Mouse (Mus musculus) lung, postnatal 0 days (tissue): ENCODE results near the gene Pdcd10. TPM values are rescaled to one million over a fixed set of nuclear protein-coding genes. Genes with fewer than 3 reads are reported as not detected.

Experiments
- ATAC-seq: fragments of 200-750 bp; cut with Nextera tagmentation; 2 replicates; pipeline ENCODE4 v1.8.0; 2017; ENCODE audit warnings: moderate library complexity
- DNase-seq: peaks from one replicate; pipeline ENCODE4 v3.0.0-alpha.2; 2016; ENCODE audit warnings: low spot score
- H3K27ac ChIP-seq: fragments of 300-500 bp; sonication (generic); 2 replicates; pipeline ENCODE4 v1.5.1; 2014; ENCODE audit warnings: antibody characterized with exemption, mild to moderate bottlenecking, low read length, mixed read lengths
- H3K27me3 ChIP-seq: fragments of 300-500 bp; sonication (generic); replicated peaks from 2 replicates; pipeline ENCODE4 v1.6.1; 2014; ENCODE audit warnings: low read length, mixed read lengths; ENCODE audit not compliant: insufficient read depth
- H3K36me3 ChIP-seq: fragments of 300-500 bp; sonication (generic); 2 replicates; pipeline ENCODE4 v1.6.1; 2014; ENCODE audit warnings: low read length, mixed read lengths; ENCODE audit not compliant: insufficient read depth
- H3K4me1 ChIP-seq: fragments of 300-500 bp; sonication (generic); 2 replicates; pipeline ENCODE4 v1.6.1; 2014; ENCODE audit warnings: antibody characterized with exemption, low read depth, low read length, mixed read lengths; ENCODE audit not compliant: insufficient read depth
- H3K4me2 ChIP-seq: fragments of 300-500 bp; sonication (generic); replicated peaks from 2 replicates; pipeline ENCODE4 v1.6.1; 2014; ENCODE audit warnings: low read depth, mild to moderate bottlenecking, low read length, moderate library complexity, mixed read lengths
- H3K4me3 ChIP-seq: fragments of 300-500 bp; sonication (generic); 2 replicates; pipeline ENCODE4 v1.5.1; 2014; ENCODE audit warnings: low read depth, low read length
- H3K9ac ChIP-seq: fragments of 300-500 bp; sonication (generic); replicated peaks from 2 replicates; pipeline ENCODE4 v1.6.1; 2014; ENCODE audit warnings: low read depth, mild to moderate bottlenecking
- H3K9me3 ChIP-seq: fragments of 300-500 bp; sonication (generic); 2 replicates; pipeline ENCODE4 v1.6.1; 2016; ENCODE audit warnings: low read length, mixed read lengths
- CTCF ChIP-seq: IDR thresholded peaks from 2 replicates; pipeline ENCODE4 v1.5.1; 2016; ENCODE audit warnings: antibody characterized with exemption, mild to moderate bottlenecking
- EP300 ChIP-seq: IDR thresholded peaks from 2 replicates; pipeline ENCODE4 v1.6.1; 2016; ENCODE audit warnings: antibody characterized with exemption, mild to moderate bottlenecking, control low read depth
- WGBS: fragments of 180-500 bp; shearing (Covaris S2); extraction: QIAGEN DNeasy Blood & Tissue Kit; methylation state at CpG from one replicate; pipeline ENCODE4 v1.1.7; 2014; 5-methylcytosine and 5-hydroxymethylcytosine counted together
- polyA plus RNA-seq: library from polyadenylated mRNA; unstranded; fragments of >200 nt; fragmentation: Nextera tagmentation; extraction: Ambion mirVana; gene quantifications from 2 replicates; pipeline ENCODE4 v1.2.1, GENCODE M21; 2015

Gene Pdcd10
- polyA plus RNA-seq, 1 experiment from 2014 or later = 123 TPM

DNA sequence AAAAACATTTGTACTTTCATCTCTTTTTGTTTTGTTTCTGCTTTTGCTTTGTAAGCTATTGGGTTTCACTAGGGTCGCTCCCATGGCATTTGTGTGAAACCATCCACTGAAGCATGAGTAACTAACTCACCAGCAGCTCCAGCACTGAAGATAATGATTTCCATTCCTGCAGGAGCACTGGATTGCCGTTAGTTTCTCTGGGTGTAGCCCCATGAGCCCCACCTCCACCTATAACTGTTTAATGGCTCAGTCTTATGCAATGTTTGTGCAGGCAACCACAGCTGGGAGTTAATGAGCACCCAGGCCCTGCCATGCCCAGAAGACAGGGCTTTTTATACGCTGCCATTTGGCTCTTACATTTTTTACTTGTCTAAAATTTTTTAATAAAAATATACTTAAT, 63.7 kb downstream of the Pdcd10 start:
- Histone ChIP-seq H3K9ac (no peak overlapping the region), H3K36me3 (no peaks in the 10 kb centered on the region), H3K27me3 (no peaks in the 10 kb centered on the region), H3K27ac (no peak overlapping the region), H3K4me1 (no peaks in the 10 kb centered on the region), H3K9me3 (no peaks in the 10 kb centered on the region), H3K4me2 (no peak overlapping the region), H3K4me3 (no peak overlapping the region)
- WGBS = 57% methylated on average over 3 of the region's 3 CpGs
- no peak for DNase-seq
- TF ChIP-seq EP300 (no peak), CTCF (no peak)
- ATAC-seq = no peak

DNA sequence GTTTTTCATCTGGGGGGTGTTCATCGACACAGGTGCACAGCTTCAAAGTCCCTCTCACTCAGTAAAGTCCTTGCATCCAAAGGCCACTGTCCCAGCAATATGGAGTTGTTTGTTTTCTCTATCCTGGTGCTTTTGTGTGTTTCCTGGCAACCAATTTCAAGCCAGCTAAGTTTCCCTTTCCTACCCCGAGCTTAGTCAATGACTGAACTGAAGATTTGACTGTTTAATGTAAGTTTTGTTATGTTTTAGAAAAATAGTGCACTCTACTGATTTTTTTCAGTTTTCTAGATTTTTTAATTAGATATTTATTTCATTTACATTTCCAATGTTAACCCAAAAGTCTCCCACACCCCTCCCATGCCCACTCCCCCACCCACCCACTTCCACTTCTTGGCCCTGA, 74.6 kb downstream of the Pdcd10 start, which contains the start of gene Wdr49:
Gene Wdr49 (minus strand): TSS at position 101 of the 400 bp plus-strand sequence.
- no peaks in the 10 kb centered on the region for H3K9me3 ChIP-seq
- DNase-seq (no peak), ATAC-seq (no peak)
- no peaks in the 10 kb centered on the region for H3K4me1 ChIP-seq
- 54% methylated on average over 2 of the region's 2 CpGs for WGBS
- H3K4me2 ChIP-seq = no peak within 1 kb of the TSS
- TF ChIP-seq EP300 (no peak), CTCF (no peak)
- no peak within 1 kb of the TSS for H3K27ac ChIP-seq
- H3K4me3 ChIP-seq = no peak within 1 kb of the TSS
- H3K27me3 ChIP-seq = no peaks in the 10 kb centered on the region
- H3K9ac ChIP-seq = no peak within 1 kb of the TSS
- H3K36me3 ChIP-seq = no peaks in the 10 kb centered on the region

DNA sequence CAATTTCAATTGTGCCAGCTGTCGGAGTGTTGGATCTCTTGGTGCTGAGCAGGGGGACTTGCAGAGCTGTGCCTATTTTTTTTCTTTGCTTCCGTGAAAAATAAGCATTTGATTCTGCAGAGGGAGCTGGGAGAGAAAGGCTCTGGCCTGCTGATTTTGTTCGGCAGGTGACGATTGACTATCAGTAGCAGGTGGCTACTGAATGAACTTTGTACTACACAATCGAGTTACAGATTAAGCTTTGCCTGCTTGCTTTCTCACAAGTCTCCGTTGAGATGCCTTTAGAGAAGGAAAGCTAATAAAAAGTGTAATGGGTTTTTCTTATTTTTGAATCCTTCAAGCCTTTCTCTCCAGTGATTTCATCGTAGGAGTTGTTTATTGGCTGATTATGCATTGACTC, 81.5 kb downstream of the Pdcd10 start:
- no peak overlapping the region for H3K27ac ChIP-seq
- H3K36me3 ChIP-seq = no peaks in the 10 kb centered on the region
- ATAC-seq (no peak), DNase-seq (no peak)
- WGBS = 65% methylated on average over 7 of the region's 7 CpGs
- no peak overlapping the region for H3K4me3 ChIP-seq
- no peaks in the 10 kb centered on the region for H3K9me3 ChIP-seq
- H3K4me2 ChIP-seq = no peak overlapping the region
- H3K27me3 ChIP-seq = no peaks in the 10 kb centered on the region
- H3K4me1 ChIP-seq = no peaks in the 10 kb centered on the region
- no peak for TF ChIP-seq EP300
- no peak for TF ChIP-seq CTCF
- no peak overlapping the region for H3K9ac ChIP-seq

DNA sequence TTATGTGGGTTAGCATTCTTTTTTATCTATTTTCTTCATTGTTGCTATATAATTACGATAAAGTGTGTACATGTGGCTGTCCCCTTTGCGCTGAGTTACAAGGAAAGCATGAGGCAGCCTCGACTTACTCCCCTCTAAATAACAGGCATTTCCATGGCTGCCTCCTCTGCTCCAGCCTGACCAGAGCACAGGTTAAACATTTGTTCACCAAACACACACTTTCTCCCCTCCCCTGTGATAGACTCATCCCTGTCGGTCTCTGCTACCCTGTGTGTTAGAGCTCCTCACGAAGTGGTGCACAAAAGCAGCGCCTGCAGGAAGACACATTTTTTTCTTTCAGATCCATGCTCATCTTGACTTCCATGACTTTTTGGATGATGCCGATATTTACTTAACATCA, 82.0 kb downstream of the Pdcd10 start:
- H3K27me3 ChIP-seq = no peaks in the 10 kb centered on the region
- ATAC-seq (no peak), DNase-seq (no peak)
- no peak overlapping the region for H3K9ac ChIP-seq
- no peaks in the 10 kb centered on the region for H3K4me1 ChIP-seq
- no peak overlapping the region for H3K4me3 ChIP-seq
- no peaks in the 10 kb centered on the region for H3K9me3 ChIP-seq
- H3K36me3 ChIP-seq = no peaks in the 10 kb centered on the region
- no peak overlapping the region for H3K27ac ChIP-seq
- WGBS = 79% methylated on average over 7 of the region's 7 CpGs
- no peak for TF ChIP-seq CTCF
- TF ChIP-seq EP300 = no peak
- no peak overlapping the region for H3K4me2 ChIP-seq

DNA sequence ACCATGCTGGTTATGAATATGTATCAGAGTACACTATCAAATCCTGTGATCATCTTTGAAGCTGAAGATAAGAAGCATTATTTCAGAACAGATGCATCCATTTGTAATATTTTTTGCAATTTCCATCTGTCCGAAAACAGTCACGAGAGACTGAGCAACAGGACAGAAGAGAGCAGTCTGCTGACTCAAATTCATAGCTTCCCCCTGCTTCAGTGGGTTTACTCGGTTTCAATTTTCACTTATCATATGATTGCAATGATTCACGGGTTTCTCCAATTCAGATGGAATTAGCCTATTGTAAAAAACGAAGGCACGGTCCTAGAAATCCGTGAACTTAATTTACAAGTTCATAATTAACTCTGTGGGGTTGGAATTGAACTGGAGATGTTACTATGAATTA, 88.5 kb downstream of the Pdcd10 start:
- Histone ChIP-seq H3K9ac (no peak overlapping the region), H3K4me2 (no peak overlapping the region), H3K4me1 (no peaks in the 10 kb centered on the region), H3K27ac (no peak overlapping the region), H3K9me3 (no peaks in the 10 kb centered on the region), H3K36me3 (no peaks in the 10 kb centered on the region), H3K4me3 (no peak overlapping the region), H3K27me3 (no peaks in the 10 kb centered on the region)
- TF ChIP-seq CTCF = no peak
- TF ChIP-seq EP300 = no peak
- no peak for ATAC-seq
- DNase-seq = no peak
- 78% methylated on average over 7 of the region's 7 CpGs for WGBS

Other genes starting within 250 kb of the Pdcd10 start
- 0.07 TPM in 1 of 2 replicates, not detected in the other for gene Wdr49, start 74.7 kb downstream of the Pdcd10 start, polyA plus RNA-seq
- 0.47 and 0.86 TPM in 2 replicates for gene Serpini1, start 691 bp upstream of the Pdcd10 start, polyA plus RNA-seq
- not detected in 2 replicates for gene Gm29133, start 191.3 kb upstream of the Pdcd10 start, polyA plus RNA-seq